Mouse (Mus musculus) kidney, postnatal 14 days (tissue): Measurements from ENCODE around the gene Tjp3.
"Not testable (repeated sequence)": the region's sequence is repeated elsewhere in the genome, so short reads cannot be mapped to it uniquely, and the experiment has no call there.

Source experiments
- DNase-seq: peaks from one replicate; pipeline ENCODE4 v3.0.0; 2022; ENCODE audit warnings: mixed read lengths

The Tjp3 gene

GRCm38 (mm10) chr10:81229735-81230437 lies 61.5 kb downstream of the Tjp3 start:
- no peak for DNase-seq

- DNase-seq: not testable (repeated sequence)
Observed at GRCm38 (mm10) chr10:81223731-81224130, 67.7 kb downstream of the Tjp3 start.
